Mouse (Mus musculus) heart, postnatal 0 days (tissue): Measurements from ENCODE around the gene Nxnl1.

Experiments
- CTCF ChIP-seq: IDR thresholded peaks from 2 replicates; pipeline ENCODE4 v1.5.1; 2016; ENCODE audit warnings: antibody characterized with exemption, control low read depth, low read depth
- EP300 ChIP-seq: IDR thresholded peaks from 2 replicates; pipeline ENCODE4 v1.6.1; 2016; ENCODE audit warnings: antibody characterized with exemption, low read depth

DNA sequence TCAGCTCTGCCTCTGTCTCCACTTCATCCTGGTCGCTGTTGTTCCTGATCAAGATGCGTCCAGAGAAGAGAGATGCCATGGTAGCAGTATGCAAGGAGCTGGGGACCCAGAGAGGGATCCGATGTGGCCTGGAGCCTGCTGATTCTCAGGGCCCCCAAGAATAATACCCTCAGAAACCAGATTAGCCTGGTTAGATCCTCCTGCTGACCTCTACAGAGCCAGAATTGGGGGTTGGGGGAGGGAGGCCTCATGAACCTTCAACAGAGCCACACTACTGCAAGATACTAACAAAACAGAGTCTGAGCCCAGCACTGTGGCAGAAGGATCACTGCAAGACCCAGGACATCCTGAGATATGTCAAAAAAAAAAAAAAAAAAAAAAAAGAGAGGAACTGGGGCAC is at the start of gene Nxnl1:
- TF ChIP-seq CTCF, result no peak
- no peak for TF ChIP-seq EP300
